Mouse (Mus musculus) bone marrow, adult 2 months (tissue): Measurements from ENCODE around the gene Dpagt1. TPM values are rescaled to one million over a fixed set of nuclear protein-coding genes. Genes with fewer than 3 reads are reported as not detected.
"Not testable (repeated sequence)": the region's sequence is repeated elsewhere in the genome, so short reads cannot be mapped to it uniquely, and the experiment has no call there.

ENCODE experiments used
- H3K27ac ChIP-seq: fragments of 200-500 bp; 2 replicates; pipeline ENCODE4 v1.5.1; 2012; ENCODE audit warnings: low read depth, mild to moderate bottlenecking, control low read depth, inconsistent platforms, low read length; ENCODE audit not compliant: control insufficient read depth, poor library complexity, insufficient read depth
- H3K4me1 ChIP-seq: fragments of 200-500 bp; 2 replicates; pipeline ENCODE4 v1.6.1; 2011; ENCODE audit warnings: low read length; ENCODE audit not compliant: control insufficient read depth, insufficient read depth
- H3K4me3 ChIP-seq: fragments of 200-500 bp; replicated peaks from 2 replicates; pipeline ENCODE3; 2011; ENCODE audit warnings: mild to moderate bottlenecking, low read depth, low read length, control low read depth; ENCODE audit not compliant: control insufficient read depth
- CTCF ChIP-seq: fragments of 200-500 bp; IDR thresholded peaks from 2 replicates; pipeline ENCODE4 v1.5.1; 2011; ENCODE audit warnings: low read length, control low read depth; ENCODE audit not compliant: control insufficient read depth, insufficient read depth
- POLR2A ChIP-seq: fragments of 200-500 bp; IDR thresholded peaks from 2 replicates; pipeline ENCODE4 v1.6.1; 2011; ENCODE audit warnings: low read depth, mild to moderate bottlenecking, control low read depth, low read length, borderline replicate concordance; ENCODE audit not compliant: control insufficient read depth
- WGBS: fragments of 180-500 bp; shearing (Covaris S2); methylation state at CpG from one replicate; pipeline ENCODE4 v1.1.7; 2018; 5-methylcytosine and 5-hydroxymethylcytosine counted together
- polyA plus RNA-seq: library from polyadenylated mRNA; stranded (reverse); fragments of >200 nt; gene quantifications from 2 replicates; pipeline ENCODE4 v1.2.4, GENCODE M21; 2011; ENCODE audit warnings: low replicate concordance; ENCODE audit not compliant: missing spikeins, insufficient read depth, insufficient read length

The Dpagt1 gene
- polyA plus RNA-seq, 1 experiment, result 30.7 TPM

DNA sequence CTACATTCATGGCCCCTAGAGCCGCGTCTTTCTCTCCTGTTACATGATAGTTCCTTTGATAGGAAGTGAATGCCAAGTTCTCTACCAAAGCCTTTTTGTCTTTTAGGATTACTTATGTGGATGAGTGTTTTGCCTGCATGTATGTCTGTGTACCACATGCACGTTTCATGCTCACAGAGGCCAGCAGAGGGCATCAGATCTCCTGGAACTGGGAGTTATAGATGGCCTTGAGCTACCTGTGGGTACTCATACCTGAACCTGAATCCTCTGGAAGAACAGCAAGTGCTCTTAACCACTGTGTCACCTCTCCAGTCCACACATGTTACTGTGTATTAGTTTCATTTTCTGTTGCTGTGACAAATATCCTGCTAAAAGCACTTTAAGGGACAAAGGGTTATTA lies 33.3 kb upstream of the Dpagt1 start:
- WGBS, result 68% methylated on average over 3 of the region's 3 CpGs
- TF ChIP-seq CTCF, result peak; percentile 76
- TF ChIP-seq POLR2A, result no peak
- no peak overlapping the region for H3K27ac ChIP-seq
- H3K4me1 ChIP-seq, result no peaks in the 10 kb centered on the region; the same call in 1 of the 2 replicates
- H3K4me3 ChIP-seq, result no peak overlapping the region

DNA sequence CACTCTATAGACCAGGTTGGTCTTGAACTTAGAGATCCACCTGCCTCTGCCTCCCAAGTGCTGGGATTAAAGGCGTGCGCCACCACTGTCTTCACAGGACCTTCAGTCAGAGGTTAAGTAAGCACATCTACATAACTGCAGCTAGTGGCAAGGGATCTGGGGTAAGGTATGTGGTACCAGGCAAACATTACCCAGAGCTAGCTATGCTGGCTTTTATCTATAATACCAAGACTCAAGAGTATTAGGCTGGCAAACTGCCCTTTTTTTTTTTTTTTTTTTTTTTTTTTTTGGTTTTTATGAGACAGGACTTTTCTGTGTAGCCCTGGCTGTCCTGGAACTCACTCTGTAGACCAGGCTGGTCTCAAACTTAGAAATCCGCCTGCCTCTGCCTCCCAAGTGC lies 25.8 kb upstream of the Dpagt1 start:
- not testable (repeated sequence) for H3K27ac ChIP-seq

DNA sequence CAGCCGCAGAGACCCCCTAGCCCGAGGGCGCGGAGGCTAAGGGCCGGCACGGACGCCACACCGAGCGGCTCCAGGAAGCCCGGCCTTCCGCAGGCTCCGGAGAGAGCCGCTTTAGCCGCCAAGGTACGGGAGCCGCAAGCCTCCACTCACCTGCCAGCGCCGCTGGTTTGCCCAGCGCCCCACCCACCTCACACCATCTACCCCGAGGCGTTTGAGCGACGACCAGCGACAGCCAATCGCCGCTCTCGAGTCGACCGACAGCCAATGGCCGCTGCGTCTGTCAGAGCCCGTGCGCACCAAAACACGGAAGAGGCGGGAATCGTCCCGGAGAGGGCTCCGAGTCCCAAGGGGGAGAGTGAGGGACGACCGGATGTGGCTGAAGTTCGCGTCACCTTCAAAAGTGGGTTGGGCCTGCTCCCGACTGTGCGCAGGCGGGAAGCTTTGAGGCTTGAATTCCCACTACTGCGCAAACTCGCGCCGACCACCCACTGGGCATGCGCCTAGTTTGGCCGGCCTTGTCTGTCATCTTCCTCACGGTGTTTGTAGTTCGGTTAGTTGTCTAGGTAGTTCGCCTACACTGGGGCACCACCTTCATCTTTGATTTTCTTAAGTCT lies 20.2 kb upstream of the Dpagt1 start, which contains the start of gene Hinfp:
Hinfp (minus strand) TSS at position 206 of the 614 bp plus-strand sequence.
- peak; percentile 87; the same call in 1 of the 2 replicates for TF ChIP-seq POLR2A
- TF ChIP-seq CTCF, result no peak
- WGBS, result under 1% methylated on average over 54 of the region's 54 CpGs
- Histone ChIP-seq H3K4me1 (no peaks in the 10 kb centered on the region), H3K4me3 (peak within 1 kb of the TSS; percentile 94), H3K27ac (peak within 1 kb of the TSS; percentile 86)

More for the DNA sequence above, 25.8 kb upstream of the Dpagt1 start:
- H3K4me1 ChIP-seq, H3K4me3 ChIP-seq: not testable (repeated sequence)
- 77% methylated on average over 3 of the region's 3 CpGs for WGBS

DNA sequence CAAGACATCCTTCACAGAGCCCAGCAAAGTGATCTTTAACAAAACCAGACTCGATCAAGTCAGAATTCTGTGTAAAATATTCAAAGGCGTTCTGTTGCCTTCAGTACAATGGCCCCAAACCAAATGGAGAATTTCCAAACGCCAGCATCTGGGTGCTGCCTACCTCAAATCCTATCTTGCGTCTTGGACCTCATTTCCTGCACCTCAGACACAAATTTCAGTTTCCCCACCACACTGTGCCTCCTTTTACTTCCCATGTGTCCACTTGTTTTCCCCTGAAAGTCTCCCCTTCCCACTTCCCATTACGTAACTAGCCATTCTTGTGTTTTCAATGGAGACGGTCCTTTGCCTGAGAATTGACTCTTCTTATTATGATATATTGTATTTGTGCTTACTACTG lies 19.3 kb upstream of the Dpagt1 start:
- Histone ChIP-seq H3K4me3 (no peak overlapping the region), H3K27ac (no peak overlapping the region), H3K4me1 (no peaks in the 10 kb centered on the region)
- WGBS, result 70% methylated on average over 6 of the region's 6 CpGs
- TF ChIP-seq CTCF (no peak), POLR2A (no peak)

DNA sequence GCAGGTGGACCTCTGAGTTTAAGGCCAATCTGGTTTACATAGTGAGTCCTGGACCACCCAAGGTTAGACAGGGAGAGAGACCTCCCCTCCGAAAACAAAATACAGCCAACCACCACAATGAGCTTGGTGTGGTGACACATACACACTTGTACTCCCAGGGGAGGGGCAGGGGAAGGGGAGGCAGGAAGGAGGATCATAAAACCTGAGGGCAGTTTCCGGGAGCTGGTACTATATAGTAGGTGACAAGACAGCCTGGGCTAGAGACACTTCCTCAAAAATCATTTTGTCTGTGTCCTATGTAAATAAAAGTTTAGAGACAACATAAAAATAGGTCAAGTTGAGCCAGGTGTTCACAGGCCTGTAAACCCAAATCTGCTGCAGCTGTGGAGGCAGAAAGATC lies 18.6 kb upstream of the Dpagt1 start:
- TF ChIP-seq CTCF (no peak), POLR2A (no peak)
- WGBS, result 62% methylated on average over 2 of the region's 2 CpGs
- no peak overlapping the region for H3K4me3 ChIP-seq
- peak overlapping the region; percentile 34; the same call in 1 of the 2 replicates for H3K27ac ChIP-seq
- H3K4me1 ChIP-seq, result no peaks in the 10 kb centered on the region

DNA sequence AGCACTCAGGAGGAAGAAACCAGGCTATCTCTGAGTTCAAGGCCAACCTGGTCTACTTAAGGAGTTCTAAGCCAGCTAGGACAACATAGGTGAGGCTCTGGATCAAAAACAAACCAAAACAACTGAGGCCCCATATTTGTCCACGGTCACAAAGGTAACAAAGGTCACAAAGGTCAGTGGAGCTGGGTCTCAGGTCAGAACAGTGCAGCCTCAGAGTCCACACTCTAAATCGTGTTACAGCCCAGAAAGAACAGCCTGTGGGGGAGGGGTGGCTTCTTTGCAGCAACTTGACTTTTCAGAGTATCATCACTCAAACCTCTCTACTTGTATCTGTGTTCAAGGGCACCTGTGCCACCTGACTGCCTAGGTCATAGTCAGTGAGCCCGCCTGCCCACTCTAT lies 16.1 kb upstream of the Dpagt1 start:
- TF ChIP-seq CTCF (no peak), POLR2A (no peak)
- no peaks in the 10 kb centered on the region for H3K4me1 ChIP-seq
- no peak overlapping the region for H3K4me3 ChIP-seq
- no peak overlapping the region for H3K27ac ChIP-seq
- WGBS, result 78% methylated on average over 3 of the region's 3 CpGs

DNA sequence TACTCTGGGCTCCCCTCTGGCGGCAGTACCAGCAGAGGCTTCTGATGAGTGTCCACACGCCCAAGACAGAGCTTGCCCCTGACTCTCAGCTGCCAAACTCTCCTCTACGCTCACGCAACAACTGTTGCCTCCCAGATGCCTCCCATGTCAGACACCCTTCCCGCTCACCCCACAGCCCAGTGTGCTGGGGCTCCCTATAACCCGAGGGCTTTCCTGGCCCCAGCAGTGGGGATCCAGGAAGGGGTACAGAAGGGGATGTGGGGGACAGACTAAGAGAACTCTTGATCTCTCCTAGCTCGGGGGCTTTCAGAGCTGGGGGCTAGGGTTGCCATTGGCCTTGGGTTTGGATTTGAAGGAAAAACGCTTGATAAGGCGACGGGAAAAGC lies 15.1 kb upstream of the Dpagt1 start:
- TF ChIP-seq CTCF (no peak), POLR2A (no peak)
- H3K4me3 ChIP-seq, result no peak overlapping the region
- no peaks in the 10 kb centered on the region for H3K4me1 ChIP-seq
- WGBS, result 70% methylated on average over 10 of the region's 10 CpGs
- no peak overlapping the region for H3K27ac ChIP-seq

DNA sequence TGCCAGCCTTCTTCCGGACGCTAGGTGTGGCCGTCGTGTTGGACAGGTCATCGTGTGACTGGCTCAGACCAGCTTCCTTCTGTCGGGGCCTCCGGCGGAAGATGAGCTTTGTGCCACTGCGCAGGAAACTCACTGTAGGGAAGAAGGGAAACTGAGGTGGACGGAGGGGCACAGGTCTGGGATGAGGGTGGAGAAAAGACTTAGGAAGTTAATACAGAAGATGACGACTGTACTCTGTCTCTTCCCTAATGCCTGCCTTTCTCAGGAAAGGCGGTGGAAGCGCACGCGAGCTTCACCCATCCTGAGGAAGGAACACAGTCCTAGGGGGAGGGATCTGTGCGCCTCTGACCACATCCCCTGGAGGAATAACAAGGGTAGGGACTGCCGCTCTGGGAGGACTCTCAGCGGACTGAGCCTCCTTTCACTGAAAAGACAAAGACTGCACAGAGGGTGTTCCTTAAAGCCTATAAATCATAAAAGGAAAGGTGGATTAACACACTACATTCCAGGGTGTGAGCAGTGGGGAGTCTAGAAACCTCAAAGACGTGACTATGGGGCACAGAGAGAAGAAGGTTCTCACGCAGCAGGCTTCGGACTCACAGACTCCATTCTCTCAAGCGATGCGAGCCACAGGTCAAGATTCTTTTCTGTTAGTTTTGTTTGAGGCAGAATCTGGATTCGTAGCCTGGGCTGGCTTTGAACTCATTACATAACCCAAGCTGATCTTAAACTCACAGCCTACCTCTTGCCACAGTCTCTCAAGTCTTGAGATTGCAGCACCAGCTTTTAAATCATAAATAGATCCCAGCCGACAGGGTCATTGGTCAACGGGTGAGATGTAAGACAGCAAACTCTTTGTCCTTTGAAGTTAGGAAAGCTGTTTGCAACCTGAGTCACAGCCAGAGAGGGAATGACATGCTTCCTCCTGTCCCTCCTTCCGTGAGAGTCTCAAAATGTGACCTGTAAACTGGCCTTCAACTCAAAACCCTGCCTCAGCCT lies 14.4 kb upstream of the Dpagt1 start:
- Histone ChIP-seq H3K4me1 (no peaks in the 10 kb centered on the region), H3K4me3 (no peak overlapping the region), H3K27ac (no peak overlapping the region)
- 46% methylated on average over 27 of the region's 27 CpGs for WGBS
- no peak for TF ChIP-seq CTCF
